Mouse (Mus musculus): Measurements from ENCODE around the gene Mical1.

Mical1 gene

GRCm38 (mm10) chr10:41476171-41477017, at the start of gene Mical1:
Gene Mical1 (plus strand): TSS chr10:41476314.
- no peak for DNase-seq

- no peak for DNase-seq
These were observed 49.7 kb upstream of the Mical1 start for GRCm38 (mm10) chr10:41426368-41426767.

GRCm38 (mm10) chr10:41434624-41435023, 41.5 kb upstream of the Mical1 start:
- DNase-seq: peak; percentile 68

- no peak for DNase-seq
These were observed 41.0 kb upstream of the Mical1 start for GRCm38 (mm10) chr10:41435141-41435540.

GRCm38 (mm10) chr10:41448216-41448615, 27.9 kb upstream of the Mical1 start:
- no peak for DNase-seq

GRCm38 (mm10) chr10:41449684-41450083, 26.4 kb upstream of the Mical1 start:
- DNase-seq: peak; percentile 69

- DNase-seq: peak; percentile 97
These were observed 25.9 kb upstream of the Mical1 start, which contains the start of gene Zbtb24 for GRCm38 (mm10) chr10:41450137-41450670. Gene Zbtb24 (plus strand): TSS chr10:41450383.

GRCm38 (mm10) chr10:41450780-41451522, 25.2 kb upstream of the Mical1 start:
- no peak for DNase-seq

GRCm38 (mm10) chr10:41451656-41452055, 24.5 kb upstream of the Mical1 start:
- peak; percentile 38 for DNase-seq

- no peak for DNase-seq
These were observed 23.3 kb upstream of the Mical1 start for GRCm38 (mm10) chr10:41452791-41453190.

GRCm38 (mm10) chr10:41459990-41460389, 16.1 kb upstream of the Mical1 start:
- DNase-seq: no peak

GRCm38 (mm10) chr10:41460501-41460900, 15.6 kb upstream of the Mical1 start:
- no peak for DNase-seq

GRCm38 (mm10) chr10:41461057-41461722, 14.9 kb upstream of the Mical1 start:
- no peak for DNase-seq

- DNase-seq: no peak
These were observed 11.6 kb upstream of the Mical1 start for GRCm38 (mm10) chr10:41464401-41464955.

- no peak for DNase-seq
These were observed 8.8 kb upstream of the Mical1 start for GRCm38 (mm10) chr10:41467325-41467724.

- no peak for DNase-seq
These were observed 5.4 kb upstream of the Mical1 start for GRCm38 (mm10) chr10:41470693-41471092.

GRCm38 (mm10) chr10:41472534-41472933, 3.6 kb upstream of the Mical1 start:
- no peak for DNase-seq

- DNase-seq: no peak
These were observed 3.1 kb upstream of the Mical1 start for GRCm38 (mm10) chr10:41472962-41473481.

- no peak for DNase-seq
These were observed 2.2 kb upstream of the Mical1 start for GRCm38 (mm10) chr10:41473782-41474468.

- no peak for DNase-seq
These were observed 1.1 kb upstream of the Mical1 start for GRCm38 (mm10) chr10:41474981-41475391.

- DNase-seq: no peak
These were observed 834 bp downstream of the Mical1 start for GRCm38 (mm10) chr10:41477018-41477277.

Measured in cerebellum, adult 9-10 months (tissue).